Mouse (Mus musculus) cerebellum, adult 2 months (tissue): Measurements from ENCODE around the gene Kras.

ENCODE experiments used
- CTCF ChIP-seq: fragments of 200-500 bp; IDR thresholded peaks from 2 replicates; pipeline ENCODE4 v1.5.1; 2011; ENCODE audit warnings: low read depth, mild to moderate bottlenecking, control low read depth, low read length, moderate library complexity, borderline replicate concordance; ENCODE audit not compliant: insufficient read depth
- POLR2A ChIP-seq: fragments of 200-500 bp; IDR thresholded peaks from 2 replicates; pipeline ENCODE4 v1.6.1; 2011; ENCODE audit warnings: low read length, control low read depth, borderline replicate concordance; ENCODE audit not compliant: insufficient read depth

DNA sequence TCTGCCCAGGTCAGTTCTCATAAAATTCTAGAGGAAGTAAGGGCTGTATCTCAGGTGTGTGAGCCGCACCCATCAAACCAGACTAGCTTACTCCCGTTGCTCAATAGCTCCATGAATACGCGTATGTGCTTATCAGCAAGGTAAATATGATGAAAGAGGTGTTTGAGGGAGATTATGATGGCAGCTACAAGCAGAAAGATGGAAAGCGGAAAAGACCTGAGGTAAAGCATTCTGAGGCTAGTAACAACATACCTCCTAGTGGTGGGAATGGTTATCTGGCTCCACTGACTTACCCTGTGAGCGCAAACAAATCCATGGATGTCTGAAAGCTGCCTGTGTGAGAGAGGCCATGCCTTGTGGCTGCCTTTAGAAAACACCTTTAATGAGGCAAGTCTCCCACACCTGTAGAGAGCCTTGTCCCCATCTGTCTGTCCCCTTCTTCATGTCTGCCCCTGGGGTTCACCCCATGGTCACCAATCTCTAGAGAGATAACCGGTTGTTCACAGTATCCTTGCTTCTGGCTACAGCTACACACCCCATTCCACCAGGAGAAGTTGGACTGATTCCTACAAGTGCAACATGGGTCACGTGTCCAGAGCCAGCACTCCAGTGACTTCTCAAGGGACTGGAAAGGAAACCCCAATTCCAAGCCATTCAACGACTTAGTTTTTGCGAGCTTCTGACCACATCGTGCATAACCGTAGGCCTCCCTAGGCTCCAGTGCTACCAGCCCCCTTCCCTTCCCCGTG is 6.1 kb upstream of the Kras start:
- no peak for TF ChIP-seq POLR2A
- no peak for TF ChIP-seq CTCF
